Mouse (Mus musculus) heart, adult 2 months (tissue): Measurements from ENCODE around the gene Pbx1. TPM values are rescaled to one million over a fixed set of nuclear protein-coding genes. Genes with fewer than 3 reads are reported as not detected.

ENCODE experiments used
- DNase-seq, 2 experiments: peaks; one replicate each; pipeline ENCODE4 v3.0.0; 2021
- H3K27ac ChIP-seq: fragments of 200-600 bp; 2 replicates; pipeline ENCODE4 v1.8.1; 2022
- H3K27me3 ChIP-seq: fragments of 200-500 bp; 2 replicates; pipeline ENCODE4 v1.6.1; 2012; ENCODE audit warnings: mild to moderate bottlenecking, low read length, inconsistent platforms, mixed read lengths; ENCODE audit not compliant: control insufficient read depth, insufficient read depth
- H3K36me3 ChIP-seq: fragments of 200-500 bp; 2 replicates; pipeline ENCODE4 v1.6.1; 2012; ENCODE audit warnings: low read length, inconsistent platforms; ENCODE audit not compliant: control insufficient read depth, insufficient read depth
- H3K4me1 ChIP-seq: fragments of 200-500 bp; 2 replicates; pipeline ENCODE4 v1.6.1; 2011; ENCODE audit warnings: low read length; ENCODE audit not compliant: control insufficient read depth, insufficient read depth
- H3K4me3 ChIP-seq: fragments of 200-600 bp; 2 replicates; pipeline ENCODE4 v1.8.1; 2022
- H3K79me2 ChIP-seq: fragments of 200-500 bp; replicated peaks from 2 replicates; pipeline ENCODE4 v1.6.1; 2012; ENCODE audit warnings: mild to moderate bottlenecking, inconsistent platforms, low read length, moderate library complexity, mixed read lengths; ENCODE audit not compliant: control insufficient read depth, insufficient read depth
- H3K9ac ChIP-seq: fragments of 200-500 bp; 2 replicates; pipeline ENCODE4 v1.6.1; 2012; ENCODE audit warnings: low read depth, mild to moderate bottlenecking, control low read depth, inconsistent platforms, low read length, mixed read lengths
- CTCF ChIP-seq: fragments of 200-600 bp; IDR thresholded peaks from 2 replicates; pipeline ENCODE4 v1.8.1; 2022; ENCODE audit warnings: antibody characterized with exemption, mild to moderate bottlenecking, moderate library complexity
- EP300 ChIP-seq: fragments of 200-500 bp; IDR thresholded peaks from 2 replicates; pipeline ENCODE4 v1.6.1; 2011; ENCODE audit warnings: low read depth, low read length, control low read depth; ENCODE audit not compliant: insufficient read depth
- POLR2A ChIP-seq: fragments of 200-500 bp; IDR thresholded peaks from 2 replicates; pipeline ENCODE4 v1.6.1; 2011; ENCODE audit warnings: mild to moderate bottlenecking, low read depth, low read length, control low read depth; ENCODE audit not compliant: insufficient read depth
- WGBS: fragments of 180-500 bp; shearing (Covaris S2); methylation state at CpG from one replicate; pipeline ENCODE4 v1.1.7; 2018; 5-methylcytosine and 5-hydroxymethylcytosine counted together
- intact Hi-C: fragments of 180-260 bp; cut with DNase I; formaldehyde crosslinking; loops from one replicate; pipeline ENCODE4 v1.15.1; 2025
- polyA plus RNA-seq: library from polyadenylated mRNA; depleted of rRNA; stranded (reverse); fragments of >200 nt; gene quantifications from 2 replicates; pipeline ENCODE4 v1.2.3, GENCODE M21; 2012
- total RNA-seq, 2 experiments: library from RNA; stranded (reverse); gene quantifications; 2 replicates each; pipeline ENCODE4 v1.2.3; 2021

Gene Pbx1
- total and polyA plus RNA-seq, 3 experiments, result 33.1 to 54.7 (median 52.8) TPM

GRCm38 (mm10) chr1:168214040-168214443, 218.0 kb downstream of the Pbx1 start:
- WGBS, result 12% methylated on average over 5 of the region's 5 CpGs
- H3K36me3 ChIP-seq, result no peaks in the 10 kb centered on the region; the same call in 1 of the 2 replicates
- H3K79me2 ChIP-seq, result no peaks in the 10 kb centered on the region; the same call in 1 of the 2 replicates
- H3K27me3 ChIP-seq, result no peaks in the 10 kb centered on the region
- TF ChIP-seq EP300 (peak; percentile 95), POLR2A (no peak), CTCF (peak; percentile 99)
- H3K27ac ChIP-seq, result no peak overlapping the region; the same call in 1 of the 2 replicates
- no peak overlapping the region for H3K9ac ChIP-seq
- H3K4me1 ChIP-seq, result peaks cover 8% of the 10 kb centered on the region
- no peak overlapping the region for H3K4me3 ChIP-seq
- peak; percentile 63 to 71 for DNase-seq
- intact Hi-C loops, result loop anchor here (2.0 to 10.0 kb wide), 7 partner anchors 109 to 1245 kb away; partner anchors contain the start of gene Pbx1

GRCm38 (mm10) chr1:168213595-168213994, 218.5 kb downstream of the Pbx1 start:
- intact Hi-C loops, result loop anchor here (5.0 to 10.0 kb wide), 5 partner anchors 121 to 1139 kb away; partner anchors contain the start of gene Pbx1
- TF ChIP-seq CTCF (no peak), EP300 (no peak), POLR2A (no peak)
- H3K27me3 ChIP-seq, result no peaks in the 10 kb centered on the region
- H3K79me2 ChIP-seq, result no peaks in the 10 kb centered on the region; the same call in 1 of the 2 replicates
- H3K4me3 ChIP-seq, result no peak overlapping the region
- WGBS, result 55% methylated on average over 3 of the region's 3 CpGs
- no peak for DNase-seq
- no peak overlapping the region for H3K9ac ChIP-seq
- no peak overlapping the region; the same call in 1 of the 2 replicates for H3K27ac ChIP-seq
- peaks cover 8% of the 10 kb centered on the region for H3K4me1 ChIP-seq
- no peaks in the 10 kb centered on the region; the same call in 1 of the 2 replicates for H3K36me3 ChIP-seq

- H3K36me3 ChIP-seq, result no peaks in the 10 kb centered on the region
- no peak overlapping the region for H3K9ac ChIP-seq
- no peak overlapping the region for H3K4me3 ChIP-seq
- no peak overlapping the region for H3K27ac ChIP-seq
- intact Hi-C loops, result loop anchor here (5.0 to 10.0 kb wide), 5 partner anchors 118 to 1142 kb away; partner anchors contain the start of gene Pbx1
- no peak for DNase-seq
- no peaks in the 10 kb centered on the region for H3K79me2 ChIP-seq
- TF ChIP-seq POLR2A (no peak), CTCF (no peak), EP300 (no peak)
- H3K4me1 ChIP-seq, result peaks cover 6% of the 10 kb centered on the region; the same call in 1 of the 2 replicates
- WGBS, result 97% methylated on average over 5 of the region's 5 CpGs
- H3K27me3 ChIP-seq, result no peaks in the 10 kb centered on the region
Measured at GRCm38 (mm10) chr1:168210401-168210800, 221.7 kb downstream of the Pbx1 start.

GRCm38 (mm10) chr1:168200570-168201156, 231.4 kb downstream of the Pbx1 start:
- no peak for DNase-seq
- Histone ChIP-seq H3K36me3 (peaks cover 6% of the 10 kb centered on the region), H3K79me2 (no peaks in the 10 kb centered on the region), H3K4me3 (no peak overlapping the region), H3K27me3 (no peaks in the 10 kb centered on the region), H3K9ac (no peak overlapping the region), H3K27ac (no peak overlapping the region), H3K4me1 (peaks cover 5% of the 10 kb centered on the region)
- 97% methylated on average over 13 of the region's 13 CpGs for WGBS
- intact Hi-C loops, result no loop called here
- TF ChIP-seq CTCF, result no peak
- TF ChIP-seq POLR2A, result no peak
- TF ChIP-seq EP300, result no peak

GRCm38 (mm10) chr1:168198276-168198675, 233.8 kb downstream of the Pbx1 start:
- Histone ChIP-seq H3K27ac (no peak overlapping the region), H3K27me3 (no peaks in the 10 kb centered on the region), H3K36me3 (peaks cover 6% of the 10 kb centered on the region), H3K4me3 (no peak overlapping the region), H3K4me1 (peaks cover 5% of the 10 kb centered on the region), H3K79me2 (no peaks in the 10 kb centered on the region), H3K9ac (no peak overlapping the region)
- intact Hi-C loops, result no loop called here
- TF ChIP-seq POLR2A (no peak), EP300 (no peak), CTCF (no peak)
- 64% methylated on average over 5 of the region's 5 CpGs for WGBS
- no peak for DNase-seq

GRCm38 (mm10) chr1:168197908-168198258, 234.2 kb downstream of the Pbx1 start:
- 59% methylated on average over 3 of the region's 3 CpGs for WGBS
- intact Hi-C loops, result no loop called here
- H3K36me3 ChIP-seq, result peaks cover 6% of the 10 kb centered on the region

More at GRCm38 (mm10) chr1:168197908-168198258, 234.2 kb downstream of the Pbx1 start:
- no peaks in the 10 kb centered on the region for H3K27me3 ChIP-seq
- H3K4me1 ChIP-seq, result peaks cover 5% of the 10 kb centered on the region
- no peak overlapping the region for H3K4me3 ChIP-seq
- no peak overlapping the region for H3K27ac ChIP-seq
- TF ChIP-seq EP300, result no peak
- TF ChIP-seq POLR2A, result no peak
- TF ChIP-seq CTCF, result no peak
- H3K9ac ChIP-seq, result no peak overlapping the region
- H3K79me2 ChIP-seq, result no peaks in the 10 kb centered on the region
- DNase-seq, result no peak
